Mouse (Mus musculus): ENCODE results near the gene Oit3. TPM values are rescaled to one million over a fixed set of nuclear protein-coding genes. Genes with fewer than 3 reads are reported as not detected.
"Not testable (repeated sequence)": the region's sequence is repeated elsewhere in the genome, so short reads cannot be mapped to it uniquely, and the experiment has no call there.

Oit3 gene
- polyA plus RNA-seq, 1 experiment from 2014 or later: 0.15 TPM

DNA sequence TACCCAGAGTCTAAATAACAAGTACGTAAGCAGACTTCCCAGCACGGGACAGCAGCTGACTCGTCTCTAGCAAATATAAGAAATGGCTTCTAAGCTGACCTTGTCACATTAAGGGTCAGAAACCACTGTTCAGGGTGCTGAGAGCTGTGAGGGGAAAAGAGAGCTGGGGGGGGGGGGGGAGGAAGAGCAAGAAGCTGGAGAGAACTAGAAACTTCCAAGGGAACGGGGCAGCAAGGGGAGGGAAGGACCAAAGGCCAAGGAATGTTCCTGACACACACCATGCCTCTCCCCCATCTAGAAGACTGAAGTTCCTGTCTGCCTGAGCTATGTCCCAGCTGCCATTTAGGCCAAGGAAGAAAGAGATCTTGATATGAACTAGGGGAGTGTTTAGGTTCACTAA lies 15.2 kb downstream of the Oit3 start:
- Histone ChIP-seq H3K4me3 (no peak overlapping the region), H3K9ac (replicated peaks) (no peak overlapping the region), H3K9me3 (no peaks in the 10 kb centered on the region), H3K4me1 (no peaks in the 10 kb centered on the region), H3K27ac (replicated peaks) (no peak overlapping the region), H3K4me2 (replicated peaks) (no peak overlapping the region), H3K27me3 (no peaks in the 10 kb centered on the region), H3K36me3 (no peaks in the 10 kb centered on the region)
- ATAC-seq (replicated peaks): no peak
- 95% methylated on average over 4 of the region's 4 CpGs for WGBS

DNA sequence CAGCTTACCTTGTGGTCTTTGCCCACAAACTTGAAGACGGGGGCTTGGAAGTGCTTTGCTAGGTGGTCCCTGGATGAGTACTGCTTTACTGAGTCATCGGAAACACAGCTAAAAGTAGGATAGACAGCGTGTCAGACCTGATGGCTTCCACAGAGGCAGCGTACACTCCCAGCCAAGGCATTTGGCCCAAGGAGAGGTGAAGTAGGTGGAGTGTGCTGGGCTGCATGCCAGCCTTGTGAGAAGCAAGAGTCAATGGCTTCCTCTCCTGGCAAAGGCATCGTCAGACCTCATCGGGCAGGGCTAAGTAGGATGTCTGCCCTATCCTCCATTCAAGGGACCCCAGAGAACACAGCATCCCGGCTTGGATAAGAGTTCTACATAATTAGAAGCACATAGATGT lies 16.2 kb downstream of the Oit3 start:
- no peak overlapping the region for H3K27ac ChIP-seq (replicated peaks)
- H3K36me3 ChIP-seq: no peaks in the 10 kb centered on the region
- no peaks in the 10 kb centered on the region for H3K4me1 ChIP-seq
- H3K4me3 ChIP-seq: no peak overlapping the region
- H3K9ac ChIP-seq (replicated peaks): no peak overlapping the region
- no peaks in the 10 kb centered on the region for H3K27me3 ChIP-seq
- no peak for ATAC-seq (replicated peaks)
- H3K9me3 ChIP-seq: no peaks in the 10 kb centered on the region
- WGBS: 70% methylated on average over 7 of the region's 7 CpGs
- H3K4me2 ChIP-seq (replicated peaks): no peak overlapping the region

DNA sequence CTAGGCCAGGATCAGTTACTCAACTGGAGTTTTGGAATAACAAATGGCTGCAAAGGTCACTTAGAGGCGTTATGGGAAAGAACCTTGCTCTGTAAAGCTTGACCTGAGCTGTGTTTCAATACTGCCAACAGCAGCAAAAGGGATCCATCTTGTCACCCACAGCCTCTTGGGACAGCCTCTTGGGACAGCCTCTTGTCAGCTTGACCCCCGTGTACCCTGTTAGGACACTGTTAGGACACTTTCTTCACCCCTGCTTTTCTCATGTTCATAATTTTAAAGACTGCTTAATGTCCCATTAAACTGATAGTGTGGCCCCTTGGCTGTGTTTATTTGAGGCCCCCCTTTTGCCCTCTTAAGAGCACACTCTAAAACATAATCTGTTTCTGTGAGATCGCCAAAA lies 17.1 kb downstream of the Oit3 start:
- no peak for ATAC-seq (replicated peaks)
- no peaks in the 10 kb centered on the region for H3K9me3 ChIP-seq
- H3K27ac ChIP-seq (replicated peaks): no peak overlapping the region
- H3K27me3 ChIP-seq: no peaks in the 10 kb centered on the region
- H3K36me3 ChIP-seq: no peaks in the 10 kb centered on the region
- no peak overlapping the region for H3K9ac ChIP-seq (replicated peaks)
- WGBS: 93% methylated on average over 3 of the region's 3 CpGs
- no peak overlapping the region for H3K4me2 ChIP-seq (replicated peaks)
- no peaks in the 10 kb centered on the region for H3K4me1 ChIP-seq
- H3K4me3 ChIP-seq: no peak overlapping the region

- H3K36me3 ChIP-seq: no peaks in the 10 kb centered on the region
- no peak overlapping the region for H3K4me2 ChIP-seq (replicated peaks)
- no peaks in the 10 kb centered on the region for H3K4me1 ChIP-seq
- whole genome bisulfite sequencing: 92% methylated on average over 4 of the region's 4 CpGs
- no peak for ATAC-seq (replicated peaks)
- no peak overlapping the region for H3K4me3 ChIP-seq
- no peak overlapping the region for H3K9ac ChIP-seq (replicated peaks)
- no peak overlapping the region for H3K27ac ChIP-seq (replicated peaks)
- H3K27me3 ChIP-seq: no peaks in the 10 kb centered on the region
- no peaks in the 10 kb centered on the region for H3K9me3 ChIP-seq
Observed at GRCm38 (mm10) chr10:59419516-59419915, 22.1 kb downstream of the Oit3 start.

DNA sequence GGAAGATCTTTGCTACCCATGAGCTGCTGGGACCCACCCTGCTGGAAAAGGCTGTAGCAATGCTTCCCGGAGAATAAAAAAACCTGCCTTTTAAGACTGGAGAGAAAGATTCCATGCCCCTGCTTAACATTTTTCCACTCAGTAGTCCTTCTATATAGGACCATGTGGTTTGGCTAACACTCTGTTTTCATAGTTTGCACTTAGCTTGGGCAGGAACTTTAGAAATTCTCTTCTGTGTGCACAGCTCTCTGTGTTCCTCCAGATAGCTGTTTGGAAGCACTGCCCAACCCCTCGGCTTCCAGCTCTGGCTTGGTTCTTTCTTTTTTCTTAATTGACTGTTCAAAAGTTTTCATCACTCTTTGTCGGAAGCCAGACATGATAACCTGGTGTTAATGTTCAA lies 25.0 kb downstream of the Oit3 start:
- Histone ChIP-seq H3K36me3 (no peaks in the 10 kb centered on the region), H3K9ac (replicated peaks) (no peak overlapping the region), H3K27ac (replicated peaks) (no peak overlapping the region), H3K4me2 (replicated peaks) (no peak overlapping the region), H3K27me3 (no peaks in the 10 kb centered on the region), H3K4me1 (no peaks in the 10 kb centered on the region), H3K4me3 (no peak overlapping the region), H3K9me3 (no peaks in the 10 kb centered on the region)
- ATAC-seq (replicated peaks): no peak
- 85% methylated on average over 3 of the region's 3 CpGs for WGBS

GRCm38 (mm10) chr10:59413711-59414110 lies 27.9 kb downstream of the Oit3 start:
- Histone ChIP-seq H3K36me3 (no peaks in the 10 kb centered on the region), H3K4me3 (no peak overlapping the region), H3K9ac (replicated peaks) (no peak overlapping the region), H3K4me2 (replicated peaks) (no peak overlapping the region), H3K4me1 (no peaks in the 10 kb centered on the region), H3K9me3 (no peaks in the 10 kb centered on the region), H3K27me3 (no peaks in the 10 kb centered on the region), H3K27ac (replicated peaks) (no peak overlapping the region)
- ATAC-seq (replicated peaks): no peak
- 91% methylated on average over 4 of the region's 4 CpGs for WGBS

GRCm38 (mm10) chr10:59410264-59410663 lies 31.3 kb downstream of the Oit3 start:
- Histone ChIP-seq H3K9me3 (no peaks in the 10 kb centered on the region), H3K36me3 (no peaks in the 10 kb centered on the region), H3K4me2 (replicated peaks) (no peak overlapping the region), H3K27ac (replicated peaks) (no peak overlapping the region), H3K4me3 (no peak overlapping the region), H3K9ac (replicated peaks) (no peak overlapping the region), H3K4me1 (no peaks in the 10 kb centered on the region), H3K27me3 (no peaks in the 10 kb centered on the region)
- 86% methylated on average over 12 of the region's 12 CpGs for WGBS
- ATAC-seq (replicated peaks): no peak

DNA sequence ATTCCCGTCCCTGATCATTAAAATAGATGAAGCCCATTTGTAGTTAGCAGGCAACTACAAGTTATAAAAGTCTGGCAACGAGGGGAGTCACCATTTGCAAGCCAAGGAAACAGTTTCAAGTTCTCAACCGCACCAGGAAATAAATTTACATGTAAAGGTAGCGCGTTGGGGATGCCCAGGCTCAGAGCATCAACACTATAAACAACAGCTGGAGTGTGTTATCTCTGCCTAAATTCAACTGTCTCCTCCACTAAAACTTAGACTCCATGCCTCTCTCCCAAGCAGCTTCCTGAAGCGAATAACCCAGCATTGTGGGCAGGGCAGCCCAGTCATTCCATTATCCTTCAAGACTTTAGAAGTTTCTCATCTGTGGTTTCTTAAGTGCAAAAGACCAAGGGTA lies 33.1 kb downstream of the Oit3 start:
- H3K4me1 ChIP-seq: no peaks in the 10 kb centered on the region
- H3K9me3 ChIP-seq: no peaks in the 10 kb centered on the region
- H3K4me3 ChIP-seq: no peak overlapping the region
- 71% methylated on average over 6 of the region's 6 CpGs for WGBS
- ATAC-seq (replicated peaks): no peak
- H3K9ac ChIP-seq (replicated peaks): no peak overlapping the region
- no peaks in the 10 kb centered on the region for H3K27me3 ChIP-seq
- no peak overlapping the region for H3K4me2 ChIP-seq (replicated peaks)
- no peak overlapping the region for H3K27ac ChIP-seq (replicated peaks)
- no peaks in the 10 kb centered on the region for H3K36me3 ChIP-seq

DNA sequence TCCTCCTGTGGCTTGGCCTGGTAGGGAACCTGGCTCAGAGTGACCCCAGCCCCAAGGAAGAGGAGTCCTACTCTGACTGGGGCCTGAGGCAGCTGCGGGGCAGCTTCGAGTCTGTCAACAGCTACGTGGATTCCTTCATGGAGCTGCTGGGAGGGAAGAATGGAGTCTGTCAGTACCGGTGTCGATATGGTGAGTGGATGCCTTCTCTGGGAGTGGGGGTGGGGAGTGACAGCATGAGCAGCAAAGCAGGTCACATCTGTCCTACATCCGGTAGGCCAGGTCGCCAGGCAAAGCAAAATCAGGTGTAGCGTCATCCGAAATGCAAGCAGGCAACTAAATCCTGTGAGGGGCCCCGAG lies 37.8 kb downstream of the Oit3 start:
- H3K27me3 ChIP-seq: no peaks in the 10 kb centered on the region
- 81% methylated on average over 10 of the region's 10 CpGs for WGBS
- H3K4me1 ChIP-seq: no peaks in the 10 kb centered on the region
- H3K27ac ChIP-seq (replicated peaks): no peak overlapping the region
- no peak overlapping the region for H3K9ac ChIP-seq (replicated peaks)
- ATAC-seq (replicated peaks): no peak
- H3K4me3 ChIP-seq: no peak overlapping the region
- H3K9me3 ChIP-seq: no peaks in the 10 kb centered on the region
- no peaks in the 10 kb centered on the region for H3K36me3 ChIP-seq
- no peak overlapping the region for H3K4me2 ChIP-seq (replicated peaks)

- no peak for ATAC-seq (replicated peaks)
- H3K9ac ChIP-seq (replicated peaks): no peak within 1 kb of the TSS
- H3K27ac ChIP-seq (replicated peaks): no peak within 1 kb of the TSS
- H3K4me3 ChIP-seq: no peak within 1 kb of the TSS
- H3K27me3 ChIP-seq: no peaks in the 10 kb centered on the region
- H3K4me1 ChIP-seq: no peaks in the 10 kb centered on the region
- H3K9me3 ChIP-seq: no peaks in the 10 kb centered on the region
- no peaks in the 10 kb centered on the region for H3K36me3 ChIP-seq
- WGBS: 82% methylated on average over 21 of the region's 21 CpGs
- no peak within 1 kb of the TSS for H3K4me2 ChIP-seq (replicated peaks)
Observed at GRCm38 (mm10) chr10:59402899-59403792, 38.4 kb downstream of the Oit3 start, which contains the start of gene Pla2g12b. Gene Pla2g12b, plus strand, starts transcription at chr10:59403660.

DNA sequence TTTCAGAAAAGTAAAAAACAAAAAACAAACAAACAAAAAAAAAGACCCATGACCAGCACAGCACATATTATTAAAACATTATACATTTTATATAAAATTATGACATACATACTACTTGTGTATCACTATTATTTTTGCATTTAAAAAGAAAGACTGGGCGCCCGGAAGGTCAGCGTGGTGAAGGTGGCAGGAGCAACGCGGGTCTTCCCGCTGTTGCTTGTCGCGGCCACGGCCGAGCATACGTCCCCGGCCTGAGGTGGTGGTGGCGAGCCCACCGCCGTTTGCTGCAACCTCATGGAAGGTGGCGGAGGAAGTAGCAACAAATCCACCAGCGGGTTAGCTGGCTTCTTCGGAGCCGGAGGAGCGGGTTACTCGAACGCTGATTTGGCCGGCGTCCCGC lies 46.1 kb downstream of the Oit3 start, which contains the start of gene Gm10273:
Gene Gm10273, plus strand, starts transcription at position 172 of the 400 bp plus-strand sequence.
- not testable (repeated sequence) for H3K27me3 ChIP-seq; H3K4me1 ChIP-seq; H3K4me2 ChIP-seq (replicated peaks); ATAC-seq (replicated peaks); H3K9ac ChIP-seq (replicated peaks); H3K4me3 ChIP-seq; H3K36me3 ChIP-seq; H3K27ac ChIP-seq (replicated peaks); H3K9me3 ChIP-seq
- 93% methylated on average over 13 of the region's 25 CpGs for WGBS

- no peaks in the 10 kb centered on the region for H3K4me1 ChIP-seq
- no peak for ATAC-seq (replicated peaks)
Observed at GRCm38 (mm10) chr10:59391907-59392306, 49.7 kb downstream of the Oit3 start.

DNA sequence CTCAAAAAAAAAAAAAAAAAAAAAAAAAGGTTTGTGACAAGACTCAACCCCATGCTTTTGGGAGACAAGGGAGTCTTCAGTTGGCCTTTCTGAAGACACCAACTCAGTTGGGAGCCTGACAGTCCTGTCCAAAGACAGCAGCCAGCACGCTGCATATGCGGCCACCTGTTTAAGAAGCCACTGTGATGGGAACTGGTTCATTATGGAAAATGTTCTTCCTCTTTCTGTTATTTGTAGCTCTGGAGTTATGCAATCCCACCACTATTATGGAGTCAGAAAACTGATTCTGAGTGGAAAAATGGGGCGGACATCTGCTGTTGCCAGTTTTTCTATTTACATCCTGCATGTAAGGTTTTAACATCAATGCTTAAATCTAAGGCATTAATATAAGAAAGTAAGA lies 51.9 kb downstream of the Oit3 start:
- no peak overlapping the region for H3K9ac ChIP-seq (replicated peaks)
- no peak overlapping the region for H3K4me2 ChIP-seq (replicated peaks)
- ATAC-seq (replicated peaks): no peak
- H3K4me3 ChIP-seq: no peak overlapping the region
- H3K27me3 ChIP-seq: no peaks in the 10 kb centered on the region
- no peaks in the 10 kb centered on the region for H3K4me1 ChIP-seq
- 96% methylated on average over 3 of the region's 3 CpGs for WGBS
- H3K36me3 ChIP-seq: no peaks in the 10 kb centered on the region
- H3K9me3 ChIP-seq: no peaks in the 10 kb centered on the region
- H3K27ac ChIP-seq (replicated peaks): no peak overlapping the region

More at GRCm38 (mm10) chr10:59391907-59392306, 49.7 kb downstream of the Oit3 start:
- H3K36me3 ChIP-seq: no peaks in the 10 kb centered on the region
- H3K4me2 ChIP-seq (replicated peaks): no peak overlapping the region
- no peak overlapping the region for H3K4me3 ChIP-seq
- H3K27me3 ChIP-seq: no peaks in the 10 kb centered on the region
- H3K9me3 ChIP-seq: no peaks in the 10 kb centered on the region
- 78% methylated on average over 4 of the region's 4 CpGs for WGBS
- H3K9ac ChIP-seq (replicated peaks): no peak overlapping the region
- H3K27ac ChIP-seq (replicated peaks): no peak overlapping the region

Data from forebrain, embryonic 15.5 days (tissue).